Mouse (Mus musculus): ENCODE measurements around the gene Glo1.

Glo1 gene

DNA sequence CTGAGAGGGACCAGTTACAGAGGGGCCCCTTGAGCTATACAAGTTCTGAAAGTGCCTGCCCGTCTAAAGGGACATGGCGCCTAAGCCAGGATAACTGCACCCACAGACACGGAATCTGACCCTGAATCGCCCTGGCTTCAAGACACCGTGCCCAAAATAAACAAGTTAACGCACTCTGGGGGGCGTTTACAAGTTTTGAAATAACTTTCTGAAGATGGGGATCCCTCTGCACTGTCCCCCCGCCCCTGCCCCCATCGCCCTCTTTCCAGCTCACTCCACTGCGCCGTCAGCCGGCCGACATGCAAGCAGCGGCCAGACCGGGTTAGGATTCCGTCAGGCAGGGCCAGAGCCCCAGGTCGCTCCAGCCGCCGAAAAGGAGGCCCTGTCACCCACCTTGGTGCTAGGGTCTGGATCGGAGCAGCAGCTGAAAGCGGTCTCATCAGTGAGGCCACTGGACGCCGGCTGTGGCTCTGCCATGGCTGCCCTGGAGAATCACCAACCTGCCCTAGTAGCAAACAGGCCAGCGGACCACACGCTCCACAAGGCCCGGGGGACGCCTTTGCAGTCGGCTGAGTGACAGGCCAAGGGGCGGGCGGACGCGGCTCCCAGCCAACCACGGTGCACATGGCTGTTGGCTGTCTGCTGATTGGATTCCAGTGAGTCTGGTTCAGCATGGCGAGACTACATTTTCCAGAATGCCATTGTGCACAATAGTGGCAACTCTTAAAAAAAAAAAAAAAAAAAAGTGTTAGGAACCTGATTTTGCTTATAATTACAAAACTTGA is 14.4 kb downstream of the Glo1 start:
- DNase-seq (ENCODE audit: extremely low spot score): peak; percentile 97

DNA sequence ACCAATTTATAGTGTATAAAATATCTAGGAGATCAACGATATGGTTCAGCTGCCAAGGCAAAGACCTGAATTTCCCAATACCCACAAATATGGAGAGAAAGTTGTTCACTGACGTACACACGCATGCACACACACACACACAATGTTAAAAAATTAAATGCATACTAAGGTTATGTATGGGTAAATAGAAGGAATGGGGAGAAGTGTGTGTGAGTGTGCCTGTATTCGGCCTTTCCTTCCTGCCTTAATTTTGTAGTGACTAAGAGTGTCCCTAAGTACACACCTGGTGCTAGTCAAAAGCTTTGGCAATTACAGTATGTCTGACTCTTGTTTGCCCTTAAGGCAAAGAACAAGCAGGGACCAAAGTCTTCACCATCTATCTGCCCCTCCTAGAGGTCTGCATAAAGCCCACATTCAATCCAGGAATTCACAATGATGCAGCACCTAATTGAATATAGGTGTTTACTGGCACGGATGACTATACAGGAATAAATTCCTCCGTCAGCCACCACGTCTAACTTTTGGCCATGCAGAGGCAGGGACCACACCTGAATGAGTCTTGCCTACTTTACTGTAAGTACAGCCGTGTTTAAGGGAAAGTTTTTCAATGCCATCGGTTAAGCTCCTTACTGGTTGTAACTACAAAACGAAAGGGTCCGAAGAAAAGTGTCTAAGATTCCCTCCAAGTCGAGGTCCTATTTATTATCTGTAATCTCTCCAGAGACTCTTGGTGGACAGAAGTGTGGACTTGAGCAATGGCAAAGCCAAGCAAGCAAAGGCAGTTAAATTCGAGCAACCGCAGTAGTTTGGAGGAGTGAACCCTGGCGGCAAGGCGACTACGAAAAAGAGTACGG is 15.2 kb downstream of the Glo1 start:
- DNase-seq (ENCODE audit: extremely low spot score): peak; percentile 18

GRCm38 (mm10) chr17:30610739-30611138 is 15.9 kb downstream of the Glo1 start:
- DNase-seq (ENCODE audit: extremely low spot score): no peak

GRCm38 (mm10) chr17:30609980-30610307 is 16.7 kb downstream of the Glo1 start:
- DNase-seq (ENCODE audit: extremely low spot score): no peak

DNA sequence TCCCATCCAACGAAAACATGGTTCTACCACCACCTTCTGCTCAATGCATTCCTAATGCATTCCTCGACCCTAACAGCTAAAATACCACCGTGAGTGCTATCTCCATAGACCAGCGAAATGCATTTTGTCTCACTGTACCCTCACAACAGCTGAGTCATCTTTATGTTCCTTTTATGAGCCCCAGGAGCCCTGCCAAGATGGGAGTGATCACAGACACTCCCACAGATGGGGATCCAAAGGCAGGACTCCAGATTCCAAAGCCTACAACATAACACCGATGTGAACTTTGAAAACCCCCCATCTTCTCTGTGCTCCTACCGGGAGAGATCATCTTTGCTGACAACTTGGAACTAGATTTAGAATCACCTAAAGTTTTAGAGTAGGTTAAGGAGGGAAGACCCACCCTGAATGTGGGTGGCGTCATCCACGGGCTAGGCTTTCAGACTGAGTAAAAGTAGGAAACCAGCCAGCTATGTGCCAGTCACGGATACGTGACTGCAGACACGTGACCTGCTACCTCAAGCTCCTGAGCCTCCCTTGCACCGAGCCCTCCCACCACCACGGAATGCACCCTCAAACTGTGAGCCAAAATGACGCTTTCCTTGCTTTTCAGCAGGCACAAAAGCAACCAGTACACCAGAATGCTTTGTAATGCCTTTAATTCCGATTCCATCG is 17.2 kb downstream of the Glo1 start:
- no peak for DNase-seq (ENCODE audit: extremely low spot score)

DNA sequence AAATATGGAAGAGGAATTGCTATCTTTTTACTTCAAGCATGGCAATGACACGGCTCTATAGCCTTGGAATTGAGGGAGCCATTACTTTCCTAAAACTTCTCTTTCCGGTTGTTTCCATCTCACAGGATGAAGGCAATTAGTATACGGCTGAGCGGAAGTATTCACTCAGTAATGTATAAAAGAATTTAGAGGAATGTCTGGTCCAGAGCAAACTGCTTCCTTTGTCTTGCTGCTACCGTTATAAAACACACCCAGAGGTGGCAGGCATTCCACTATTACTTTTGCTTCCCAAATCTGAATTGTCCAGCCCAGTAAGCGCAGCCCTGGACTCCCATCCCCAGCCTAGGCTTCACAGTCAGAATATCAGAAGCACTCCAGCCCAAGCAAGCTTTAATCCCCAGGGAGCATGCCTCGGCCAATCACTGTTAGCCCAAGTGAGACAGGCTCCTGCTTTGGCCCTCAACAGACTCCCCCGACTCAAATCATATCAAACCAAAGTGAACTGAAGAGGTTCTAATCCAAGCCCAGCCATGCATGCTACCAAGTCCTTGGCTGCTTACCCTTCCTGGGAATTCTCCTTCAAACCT is 18.7 kb downstream of the Glo1 start:
- no peak for DNase-seq (ENCODE audit: extremely low spot score)

DNA sequence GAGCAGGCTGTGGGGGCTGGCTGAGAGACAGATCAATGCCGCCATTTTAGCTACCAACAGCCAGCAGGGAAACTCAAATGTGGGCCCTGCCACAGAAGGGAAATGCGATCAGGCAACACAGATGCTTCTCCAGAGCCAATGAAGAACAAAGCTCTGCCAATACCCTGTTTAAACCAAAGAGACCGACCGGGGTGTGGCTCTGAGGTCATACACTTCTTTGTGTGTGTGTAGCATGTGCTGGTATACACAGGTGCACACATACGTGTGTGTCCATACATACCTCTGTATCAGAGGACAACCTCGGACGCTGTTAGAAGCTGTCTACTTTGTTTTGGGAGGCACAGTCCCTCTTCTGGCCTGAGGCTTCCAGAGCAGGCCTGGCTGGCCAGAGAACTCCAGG is 19.3 kb downstream of the Glo1 start:
- DNase-seq (ENCODE audit: extremely low spot score): no peak

GRCm38 (mm10) chr17:30606634-30607081 is 20.0 kb downstream of the Glo1 start:
- no peak for DNase-seq (ENCODE audit: extremely low spot score)

DNA sequence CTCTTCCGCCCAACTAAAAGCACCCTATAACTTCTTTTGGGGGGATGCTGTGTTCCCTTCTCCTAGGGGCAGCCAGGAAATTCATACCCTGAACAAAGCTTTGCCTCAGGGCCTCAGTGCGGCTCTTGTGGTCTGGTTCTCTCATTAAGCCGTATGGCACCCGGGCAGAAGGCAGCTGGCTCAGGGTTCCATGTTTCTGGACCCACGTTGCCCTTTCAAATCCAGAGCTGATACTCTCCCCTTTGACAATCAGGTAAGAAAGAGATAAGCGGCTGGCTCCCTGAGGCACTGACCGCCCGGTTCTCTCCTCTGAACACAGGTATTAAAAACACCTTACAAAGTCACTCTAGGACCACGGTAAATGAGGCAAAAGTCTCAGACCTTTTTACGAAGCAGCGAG is 20.5 kb downstream of the Glo1 start:
- no peak for DNase-seq (ENCODE audit: extremely low spot score)

- no peak for DNase-seq (ENCODE audit: extremely low spot score)
Measured at GRCm38 (mm10) chr17:30605001-30605400, 21.7 kb downstream of the Glo1 start.

GRCm38 (mm10) chr17:30604296-30604695 is 22.4 kb downstream of the Glo1 start:
- DNase-seq (ENCODE audit: extremely low spot score): no peak

DNA sequence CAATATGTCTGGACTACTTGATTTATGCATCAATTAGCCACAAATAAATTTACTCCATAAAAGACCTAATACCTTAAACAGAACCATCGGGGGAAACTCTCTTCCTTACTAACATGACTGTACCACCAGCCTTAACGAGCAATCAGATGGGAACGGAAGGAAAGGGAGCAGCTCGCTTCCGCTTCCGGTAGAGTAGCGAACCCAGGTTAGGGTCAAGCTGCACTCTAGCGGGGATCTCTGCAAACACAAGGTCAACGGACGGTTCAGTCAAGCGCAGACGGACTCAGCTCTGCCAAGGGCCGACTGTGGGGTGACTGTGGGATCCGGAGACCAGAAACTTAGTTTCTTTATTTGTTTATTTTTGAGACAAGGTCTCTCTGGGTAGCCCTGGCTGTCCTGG is 24.5 kb downstream of the Glo1 start:
- no peak for DNase-seq (ENCODE audit: extremely low spot score)

DNA sequence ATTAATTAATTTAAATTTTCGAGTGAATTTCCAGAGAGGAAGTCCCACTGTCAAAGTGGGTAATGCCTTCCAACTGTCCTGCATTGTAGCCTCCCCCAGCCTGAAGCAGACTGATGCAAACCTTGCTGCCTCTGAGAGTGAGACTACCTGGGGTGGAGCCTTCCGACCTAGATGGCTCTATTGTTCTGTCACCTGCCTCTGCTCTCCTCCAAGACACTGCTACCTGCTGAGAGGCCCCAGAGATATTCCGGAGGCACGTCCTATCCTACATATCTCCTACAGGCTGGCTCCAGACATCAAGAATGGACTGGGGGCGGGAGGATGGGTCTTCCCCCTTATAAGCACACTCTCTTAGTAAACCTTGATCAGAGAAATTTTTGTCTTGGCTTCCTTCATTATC is 28.4 kb downstream of the Glo1 start:
- DNase-seq (ENCODE audit: extremely low spot score): no peak

GRCm38 (mm10) chr17:30597786-30598185 is 28.9 kb downstream of the Glo1 start:
- no peak for DNase-seq (ENCODE audit: extremely low spot score)

DNA sequence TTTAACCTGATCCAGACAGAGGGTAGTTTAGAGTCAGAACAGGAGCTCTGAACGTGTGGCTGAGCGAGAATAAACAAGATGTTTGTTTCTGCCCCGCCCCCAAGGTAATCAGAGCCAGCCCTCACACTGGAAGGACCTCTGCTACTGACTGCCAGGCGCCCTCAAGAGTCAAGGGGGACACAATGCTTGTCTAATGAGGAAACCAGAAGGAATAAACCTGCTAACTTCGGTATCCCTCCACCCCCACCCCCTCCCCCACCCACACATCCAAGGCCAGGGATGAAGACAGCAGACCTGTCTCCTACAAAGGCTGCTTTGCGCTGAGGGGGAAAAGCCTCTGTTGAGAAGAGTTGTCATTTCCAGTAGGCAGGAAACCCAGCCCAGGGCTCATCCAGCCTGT is 31.8 kb downstream of the Glo1 start:
- DNase-seq (ENCODE audit: extremely low spot score): no peak

DNA sequence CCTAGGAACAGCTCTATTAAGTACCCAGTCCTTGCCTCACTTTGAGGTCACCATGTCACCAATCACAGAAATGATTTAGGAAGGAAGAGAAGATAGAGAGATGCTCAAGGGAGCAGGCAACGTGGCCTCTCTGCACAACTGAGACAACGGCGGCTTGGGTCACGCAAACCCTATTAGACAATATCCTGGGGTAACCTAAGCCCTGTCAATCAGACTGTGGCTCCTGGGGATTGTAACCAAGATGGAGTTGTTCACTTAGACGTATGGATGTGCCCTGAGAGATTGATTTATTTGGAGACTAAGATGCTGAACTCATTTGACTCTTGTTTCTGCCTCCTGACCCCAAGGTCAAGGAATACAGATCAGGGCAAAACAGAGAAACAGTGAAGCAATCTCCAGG is 32.3 kb downstream of the Glo1 start:
- DNase-seq (ENCODE audit: extremely low spot score): peak; percentile 18

- peak; percentile 50 for DNase-seq (ENCODE audit: extremely low spot score)
Measured at GRCm38 (mm10) chr17:30590417-30591198, 36.1 kb downstream of the Glo1 start.

- DNase-seq (ENCODE audit: extremely low spot score): no peak
Measured at GRCm38 (mm10) chr17:30583258-30584001, 43.2 kb downstream of the Glo1 start.

- no peak for DNase-seq (ENCODE audit: extremely low spot score)
Measured at GRCm38 (mm10) chr17:30582313-30582712, 44.4 kb downstream of the Glo1 start.

DNA sequence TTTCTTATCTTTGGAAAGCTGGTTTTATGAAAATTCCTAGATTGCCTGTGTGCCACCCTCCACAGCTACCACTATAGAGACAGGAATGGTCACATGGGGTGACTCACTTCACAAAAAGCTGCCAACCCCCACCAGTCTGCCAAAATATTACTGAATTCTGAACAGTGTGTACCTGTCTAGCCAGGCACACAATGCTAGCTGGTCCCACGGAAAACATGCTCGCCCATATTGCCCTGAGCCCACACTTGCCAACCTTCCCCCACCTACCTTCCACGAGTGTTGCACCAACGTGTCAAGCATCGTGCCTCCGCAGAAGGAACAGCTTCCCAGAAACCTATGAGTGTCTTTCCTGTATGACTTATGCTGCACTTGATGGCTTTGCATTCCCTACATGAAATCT is 45.5 kb downstream of the Glo1 start:
- no peak for DNase-seq (ENCODE audit: extremely low spot score)

DNA sequence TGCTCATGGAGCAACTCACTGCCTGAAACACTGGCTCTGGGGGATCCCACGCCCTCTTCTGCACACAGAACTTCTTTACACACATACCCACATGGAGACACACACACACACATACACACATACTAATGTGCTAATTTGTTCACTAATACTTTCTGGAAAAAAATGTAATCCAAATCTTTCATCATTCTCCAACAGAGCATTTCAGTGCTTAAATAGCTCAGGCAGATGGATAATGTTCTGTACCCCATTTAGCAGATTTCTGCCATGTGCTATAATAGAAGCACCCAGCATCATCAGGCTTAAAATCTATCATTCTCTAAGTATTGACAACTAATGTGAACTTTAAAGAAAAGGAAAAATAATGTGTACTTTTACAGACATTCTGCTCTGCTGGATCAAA is 45.9 kb downstream of the Glo1 start:
- DNase-seq (ENCODE audit: extremely low spot score): no peak

All from embryo, embryonic 9.5 days (tissue).